Mouse (Mus musculus) thymus, postnatal 36 days (tissue): ENCODE results near the gene Sema3b.

ENCODE experiments used
- DNase-seq, 2 experiments: peaks; one replicate each; pipeline ENCODE4 v3.0.0; 2022; ENCODE audit warnings: mixed read lengths in 2 of 2

Gene Sema3b

DNA sequence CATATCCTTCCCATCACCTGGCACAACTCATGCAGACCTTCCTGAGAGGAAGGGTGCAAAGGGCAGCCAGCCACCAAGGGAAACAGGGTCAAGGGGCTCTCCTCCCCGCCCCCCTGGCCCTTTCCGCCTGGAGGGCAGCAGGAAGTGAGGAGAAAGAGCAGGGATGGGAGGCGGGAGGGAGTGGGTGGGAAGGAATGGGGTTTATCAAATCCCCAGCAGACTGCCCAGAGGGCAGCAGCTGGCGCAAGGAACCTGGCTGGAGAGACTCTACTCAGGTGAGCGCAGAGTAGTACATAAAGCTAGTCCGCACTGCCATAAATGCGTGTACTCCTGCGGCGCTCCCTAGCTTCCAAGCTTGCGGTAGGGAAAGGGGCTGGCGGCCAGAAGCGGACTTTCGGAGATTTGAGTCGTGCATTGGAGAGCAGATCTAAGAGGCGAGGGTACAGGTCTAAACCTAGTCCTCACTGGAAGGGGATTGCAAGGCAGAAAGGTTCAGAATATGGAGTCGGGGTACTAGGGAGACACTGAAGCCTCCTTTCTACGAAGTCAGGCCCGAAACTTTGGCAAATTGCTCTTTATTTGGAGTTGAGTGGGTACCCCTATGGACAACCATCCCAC lies 41.2 kb downstream of the Sema3b start, which contains the start of gene Hyal2:
Gene Hyal2 (plus strand): TSS at position 244 of the 618 bp plus-strand sequence.
- peak in 1 of 2 experiments; percentile 26 for DNase-seq

- DNase-seq: no peak
Observed at GRCm38 (mm10) chr9:107566855-107567254, 42.2 kb downstream of the Sema3b start.

DNA sequence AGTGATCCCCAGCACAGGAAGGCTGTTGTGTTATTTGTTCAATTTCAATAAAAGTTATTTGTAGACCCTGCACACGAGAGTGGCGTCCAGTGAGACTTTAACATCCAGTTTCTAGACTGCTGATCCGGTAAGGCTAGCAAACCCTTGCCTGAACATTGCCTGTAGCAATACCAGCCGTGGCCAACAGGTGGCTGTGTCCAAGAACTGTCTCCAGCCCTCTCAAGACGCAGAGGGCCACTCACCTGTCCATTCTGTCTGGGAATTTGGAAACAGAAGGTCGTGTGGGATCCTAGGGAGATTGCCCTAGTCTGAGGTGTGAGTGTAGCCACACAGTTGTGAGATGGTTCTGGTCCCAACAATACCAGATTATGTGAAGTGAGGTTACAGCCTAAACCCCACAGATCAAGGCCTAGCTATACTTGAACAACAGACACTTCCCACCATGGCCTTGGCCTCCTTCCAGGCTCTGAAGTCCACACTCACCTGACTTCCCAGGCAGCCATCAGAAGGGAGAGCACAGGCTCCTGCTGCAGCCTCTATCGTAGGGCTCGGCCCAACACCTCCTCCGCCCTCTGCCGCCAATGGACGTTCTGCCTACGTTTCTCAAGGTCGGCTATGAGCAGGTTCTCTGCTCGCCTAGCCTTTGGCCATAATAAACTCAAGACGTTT lies 42.9 kb downstream of the Sema3b start:
- DNase-seq: peak; percentile 72 to 78

- peak in 1 of 2 experiments; percentile 15 for DNase-seq
Observed at GRCm38 (mm10) chr9:107565556-107565955, 43.5 kb downstream of the Sema3b start.

GRCm38 (mm10) chr9:107563029-107563581 lies 45.9 kb downstream of the Sema3b start, which contains the start of gene Tusc2:
Gene Tusc2 (plus strand): TSS chr9:107563255.
- DNase-seq: peak; percentile 91 to 95

DNA sequence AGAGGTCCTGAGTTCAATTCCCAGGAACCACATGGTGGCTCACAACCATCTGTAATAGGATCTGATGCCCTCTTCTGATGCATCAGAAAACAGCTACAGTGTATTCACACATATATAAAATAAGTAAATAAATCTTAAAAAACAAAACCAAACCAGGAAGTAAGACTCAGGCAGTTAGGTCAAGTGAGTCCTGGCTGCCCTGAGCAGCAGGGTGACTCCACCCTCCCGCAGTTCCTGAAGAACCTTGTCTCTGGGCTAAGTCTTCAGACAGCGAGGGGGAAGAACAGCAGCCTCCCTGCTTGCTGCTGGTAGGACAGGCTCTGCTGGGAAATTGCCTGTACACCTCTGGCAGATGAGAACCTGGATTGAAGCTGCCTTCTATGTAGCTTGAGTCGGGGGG lies 52.7 kb downstream of the Sema3b start:
- DNase-seq: no peak

DNA sequence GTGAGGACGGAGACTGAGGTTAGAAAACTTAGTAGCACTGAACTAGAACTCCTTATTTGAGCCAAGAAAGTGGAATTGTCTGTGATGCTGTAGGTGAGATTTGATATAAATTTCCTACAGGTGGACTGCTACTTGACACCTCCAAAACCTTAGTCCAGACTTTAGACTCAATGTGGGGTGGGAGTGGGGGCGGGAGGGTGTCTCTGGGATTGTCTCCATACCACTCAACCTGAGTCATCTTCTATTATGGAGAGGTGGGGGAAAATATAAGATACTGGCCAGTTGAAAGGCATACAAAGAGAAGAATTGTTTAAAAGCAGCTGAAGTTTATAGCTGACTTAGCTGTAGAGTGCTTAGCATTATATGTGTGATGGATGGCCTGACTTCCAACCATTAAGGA lies 53.3 kb downstream of the Sema3b start:
- no peak for DNase-seq

DNA sequence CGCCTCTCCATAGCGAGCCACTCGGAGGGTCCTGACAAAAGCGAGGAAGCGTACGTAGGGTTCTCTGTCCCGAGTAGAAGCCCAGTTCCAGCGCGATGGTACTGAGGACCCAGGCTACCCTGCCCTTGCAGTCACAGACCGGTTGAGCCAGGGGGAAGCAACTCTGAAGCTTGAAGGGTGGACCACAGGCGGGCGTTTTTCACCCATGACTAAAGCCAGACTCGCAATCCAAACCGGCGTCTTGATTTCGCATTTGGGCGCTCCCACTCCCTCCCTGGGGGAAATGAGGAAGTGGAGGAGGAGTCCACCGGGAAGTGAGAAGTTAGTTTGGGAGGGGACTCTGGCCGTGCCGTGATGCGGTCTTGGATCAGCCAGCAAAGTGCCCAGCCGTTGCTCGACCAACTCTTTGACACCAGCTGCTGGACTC lies 54.0 kb downstream of the Sema3b start:
- no peak for DNase-seq

DNA sequence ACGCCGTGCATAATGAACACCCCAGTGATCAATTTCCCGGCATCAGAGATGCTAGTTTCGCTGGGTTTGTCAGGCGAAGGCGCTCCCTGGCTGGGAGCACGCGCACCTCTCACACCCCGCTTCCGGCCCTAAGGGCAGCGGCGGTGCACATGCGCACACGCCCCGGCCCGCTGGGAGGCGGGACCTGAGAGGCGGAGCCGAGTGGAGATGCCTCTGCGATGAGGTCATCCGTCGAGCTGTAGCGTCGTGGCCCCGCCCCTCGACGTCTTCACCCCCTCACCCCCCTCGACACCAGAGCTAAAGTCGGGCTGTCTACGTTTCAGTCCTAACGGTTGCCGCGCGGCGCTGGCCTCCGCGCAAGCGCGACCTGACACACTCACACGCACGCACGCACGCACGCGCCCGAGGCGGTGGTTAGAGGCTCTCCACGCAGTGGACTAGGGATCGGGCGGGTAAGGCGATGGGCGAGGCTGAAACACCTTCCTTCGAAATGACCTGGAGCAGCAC lies 54.7 kb downstream of the Sema3b start:
- peak; percentile 94 to 97 for DNase-seq

DNA sequence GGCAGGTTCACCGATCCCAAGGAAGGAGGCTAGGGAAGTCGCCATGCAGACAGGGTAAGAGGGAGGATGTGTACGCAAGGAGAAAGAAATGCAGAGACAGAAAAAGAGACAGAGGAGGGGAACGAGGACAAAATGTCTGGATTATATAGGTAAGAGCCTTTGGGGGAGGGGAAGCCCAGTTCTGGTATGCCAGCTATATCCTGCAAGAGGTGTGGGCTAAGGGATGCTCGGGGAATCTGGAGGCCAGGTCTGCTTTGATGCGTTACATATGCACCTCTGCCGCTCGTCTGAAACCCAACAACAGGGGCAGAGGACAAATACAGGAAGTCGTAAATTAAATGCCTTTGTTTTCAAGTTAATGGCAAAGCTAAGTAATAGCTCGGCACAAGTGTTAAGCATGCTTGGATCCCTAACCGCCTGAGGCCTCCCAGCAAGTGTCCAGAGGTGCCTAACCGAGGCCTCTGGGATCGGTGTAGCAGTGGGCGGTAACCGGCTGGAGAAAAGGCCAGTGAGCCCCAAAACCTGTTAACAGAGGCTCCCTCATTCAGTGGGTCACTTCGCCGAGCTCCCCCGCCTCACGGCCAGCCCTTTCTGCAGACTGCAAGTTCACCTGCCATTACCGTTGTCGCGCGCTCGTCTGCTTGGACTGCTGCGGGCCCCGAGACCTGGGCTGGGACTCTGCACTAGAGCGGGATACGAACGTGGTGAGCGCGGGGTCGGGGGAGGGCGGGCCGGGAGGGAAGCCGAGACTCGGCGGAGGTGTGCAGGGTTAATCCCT lies 55.3 kb downstream of the Sema3b start:
- DNase-seq: peak in 1 of 2 experiments; percentile 71

GRCm38 (mm10) chr9:107552690-107553393 lies 56.2 kb downstream of the Sema3b start:
- no peak for DNase-seq

GRCm38 (mm10) chr9:107551890-107552355 lies 57.1 kb downstream of the Sema3b start:
- DNase-seq: no peak

- DNase-seq: peak; percentile 74 to 85
Observed at GRCm38 (mm10) chr9:107551117-107551889, 57.7 kb downstream of the Sema3b start, which contains the start of gene Rassf1. Gene Rassf1 (plus strand): TSS chr9:107551555.

DNA sequence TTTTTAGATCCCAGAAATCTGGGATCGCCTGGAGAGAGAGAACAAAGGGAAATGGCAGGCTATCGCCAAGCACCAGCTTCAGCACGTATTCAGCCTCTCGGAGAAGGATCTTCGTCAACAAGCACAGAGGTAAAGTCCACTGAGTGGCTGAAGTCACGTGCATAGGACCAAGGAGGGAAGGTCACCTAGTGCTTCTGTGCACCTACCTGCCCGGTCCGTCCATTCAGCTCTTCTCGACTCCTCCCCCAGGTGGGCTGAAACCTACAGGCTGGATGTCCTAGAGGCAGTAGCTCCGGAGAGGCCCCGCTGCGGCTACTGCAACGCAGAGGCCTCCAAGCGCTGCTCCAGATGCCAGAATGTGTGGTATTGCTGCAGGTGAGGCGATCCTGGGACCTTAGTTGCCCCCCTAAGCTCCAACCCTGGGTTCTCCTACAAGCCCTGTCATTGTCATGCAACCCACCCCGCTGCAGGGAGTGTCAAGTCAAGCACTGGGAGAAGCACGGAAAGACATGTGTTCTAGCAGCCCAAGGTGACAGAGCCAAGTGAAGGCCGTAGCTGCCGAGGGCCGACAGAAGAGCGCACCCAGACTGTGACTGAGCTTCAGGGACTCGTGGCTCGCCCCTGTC lies 58.4 kb downstream of the Sema3b start:
- no peak for DNase-seq

DNA sequence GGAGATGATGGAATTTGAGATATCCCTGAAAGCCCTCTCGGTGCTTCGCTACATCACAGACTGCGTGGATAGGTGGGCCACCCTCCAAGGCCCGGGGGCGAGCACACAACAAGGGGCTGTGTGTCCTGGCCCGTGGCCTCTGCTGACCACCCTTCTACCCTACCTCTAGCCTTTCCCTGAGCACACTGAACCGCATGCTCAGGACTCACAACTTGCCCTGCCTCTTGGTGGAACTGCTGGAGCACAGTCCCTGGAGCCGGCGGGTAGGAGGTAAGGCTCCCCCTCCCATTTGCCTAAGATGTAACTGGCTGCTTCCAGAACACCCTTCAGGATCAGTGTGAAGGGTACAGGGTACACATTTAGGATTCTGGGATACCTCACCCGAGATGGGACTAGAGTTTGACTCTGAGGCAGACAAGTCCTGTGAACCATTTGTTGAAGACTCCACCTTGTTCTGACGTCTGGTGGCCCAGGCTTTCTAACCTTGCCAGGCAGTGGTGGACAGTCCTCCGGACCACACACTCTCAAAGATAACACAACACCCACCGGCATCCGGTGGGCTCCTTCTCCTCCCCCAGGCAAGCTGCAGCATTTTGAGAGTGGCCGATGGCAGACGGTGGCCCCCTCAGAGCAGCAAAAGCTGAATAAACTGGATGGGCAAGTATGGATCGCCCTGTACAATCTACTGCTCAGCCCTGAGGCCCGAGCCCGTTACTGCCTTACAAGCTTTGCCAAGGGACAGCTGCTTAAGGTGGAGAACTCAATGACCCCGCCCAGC lies 59.5 kb downstream of the Sema3b start:
- DNase-seq: no peak

DNA sequence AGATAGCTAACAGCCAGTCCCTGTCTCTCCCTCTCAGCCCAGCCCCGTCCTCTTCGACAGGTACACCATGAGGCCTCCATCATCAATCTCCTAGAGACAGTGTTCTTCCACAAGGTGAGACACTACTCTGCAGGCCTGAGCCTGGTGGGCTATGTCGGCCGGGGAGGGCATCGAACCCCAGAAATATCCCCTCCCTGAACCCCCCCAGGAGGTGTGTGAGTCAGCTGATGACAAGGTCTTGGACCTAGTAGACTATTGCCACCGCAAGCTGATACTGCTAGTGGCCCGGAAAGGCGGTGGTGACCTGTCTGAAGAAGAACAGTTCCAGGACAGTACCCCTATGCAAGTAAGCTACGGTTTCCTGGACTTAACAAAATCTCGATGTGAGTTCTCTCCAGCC lies 60.2 kb downstream of the Sema3b start:
- DNase-seq: no peak

DNA sequence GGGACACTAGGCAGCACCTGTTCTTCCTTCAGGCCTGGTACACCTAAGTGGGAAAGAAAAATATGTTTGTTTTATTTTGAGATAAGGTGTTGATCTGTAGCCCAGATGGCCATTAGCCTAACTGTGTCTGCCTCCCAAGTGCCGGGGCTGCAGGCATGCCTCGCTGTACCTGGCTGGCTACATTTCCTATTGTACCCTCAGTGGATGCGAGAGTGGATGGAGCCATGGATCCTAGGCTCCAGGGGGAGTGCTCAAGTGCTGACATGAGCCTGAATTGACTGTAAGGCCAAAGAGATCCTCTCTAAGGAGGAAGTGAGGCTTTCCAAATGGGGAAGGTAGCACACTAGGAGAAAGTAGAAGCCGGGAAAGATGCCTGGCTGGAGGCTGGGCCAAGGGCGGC lies 61.1 kb downstream of the Sema3b start:
- DNase-seq: peak in 1 of 2 experiments; percentile 13
